Mouse (Mus musculus): ENCODE results near the gene Mrgprx1.

Gene Mrgprx1

DNA sequence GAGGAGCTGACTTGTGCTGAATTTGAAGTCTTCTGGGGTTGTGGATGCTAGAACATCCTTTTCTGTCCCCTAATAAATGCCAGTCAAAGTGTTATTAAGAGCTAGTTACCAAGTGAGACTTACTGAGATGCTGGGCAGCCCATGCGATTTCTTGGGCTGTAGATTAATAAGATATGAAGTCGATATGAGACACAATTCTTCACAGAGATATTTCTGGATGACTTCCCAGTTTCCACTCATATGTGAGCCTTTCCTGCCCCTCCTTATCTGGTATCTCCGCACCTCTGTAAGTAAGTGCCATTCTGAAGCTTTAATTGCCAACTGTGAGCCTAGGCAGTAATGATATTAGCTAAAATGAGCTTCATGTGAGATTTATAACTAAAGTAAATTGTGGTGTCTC is at the start of gene Mrgprx1:
Gene Mrgprx1, minus strand, starts transcription at position 101 of the 400 bp plus-strand sequence.
- DNase-seq: no peak

DNA sequence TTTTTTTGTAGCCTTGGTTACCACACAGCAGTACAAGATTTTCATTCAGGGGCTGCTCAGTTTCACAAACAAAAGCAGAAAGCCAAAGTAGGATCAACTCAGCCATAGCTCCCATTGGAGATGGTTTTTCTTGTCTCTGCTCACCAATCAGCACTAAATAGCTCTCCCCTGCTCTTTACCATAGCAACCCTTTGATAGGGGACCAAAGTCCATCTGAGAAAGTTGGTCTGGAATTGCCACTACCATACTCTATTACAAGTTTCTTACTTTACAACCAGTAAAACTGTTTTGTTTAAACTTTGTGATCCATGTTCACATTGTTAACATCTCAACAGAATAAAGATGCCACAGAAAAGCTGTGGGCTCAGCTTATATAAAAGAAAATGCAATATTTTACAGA is 48.1 kb upstream of the Mrgprx1 start:
- DNase-seq: no peak

DNA sequence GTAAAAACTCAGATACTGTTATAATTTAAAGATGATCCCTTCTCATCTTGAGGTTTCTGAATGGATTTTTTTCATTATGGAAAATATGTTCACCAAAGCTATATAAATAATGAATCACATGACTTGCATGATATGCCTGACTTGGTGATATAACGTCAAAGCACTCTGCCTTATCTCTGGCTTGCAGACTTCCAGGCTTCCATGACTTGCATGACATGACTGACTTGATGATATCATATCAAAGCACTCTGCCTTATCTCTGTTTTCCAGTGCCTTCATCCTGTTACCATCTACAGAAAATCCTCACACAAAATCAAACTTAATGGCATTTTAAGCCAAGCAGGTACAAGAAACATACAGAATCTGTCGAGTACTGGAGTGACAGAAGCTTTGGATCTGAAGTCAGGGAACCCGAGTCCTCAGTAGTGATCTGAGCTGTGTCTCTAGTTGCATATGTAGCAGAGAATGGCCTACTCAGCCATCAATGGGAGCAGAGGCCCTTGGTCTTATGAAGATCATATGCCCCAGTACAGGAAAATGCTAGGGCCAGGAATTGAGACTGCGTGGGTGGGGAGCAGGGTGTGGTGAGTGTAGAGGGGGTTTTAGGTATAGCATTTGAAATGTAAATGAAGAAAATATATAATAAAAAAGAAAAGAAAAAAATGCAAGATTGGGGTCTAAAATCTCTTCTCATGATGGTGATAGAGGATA is 19.2 kb upstream of the Mrgprx1 start:
- DNase-seq: no peak

- DNase-seq: no peak
These were observed 16.6 kb upstream of the Mrgprx1 start for GRCm38 (mm10) chr7:48044046-48044445.

GRCm38 (mm10) chr7:48017874-48018273 is 9.5 kb downstream of the Mrgprx1 start:
- DNase-seq: no peak

GRCm38 (mm10) chr7:47995689-47996088 is 31.7 kb downstream of the Mrgprx1 start:
- DNase-seq: no peak

- DNase-seq: no peak
These were observed 40.6 kb downstream of the Mrgprx1 start for GRCm38 (mm10) chr7:47986752-47987151.

DNA sequence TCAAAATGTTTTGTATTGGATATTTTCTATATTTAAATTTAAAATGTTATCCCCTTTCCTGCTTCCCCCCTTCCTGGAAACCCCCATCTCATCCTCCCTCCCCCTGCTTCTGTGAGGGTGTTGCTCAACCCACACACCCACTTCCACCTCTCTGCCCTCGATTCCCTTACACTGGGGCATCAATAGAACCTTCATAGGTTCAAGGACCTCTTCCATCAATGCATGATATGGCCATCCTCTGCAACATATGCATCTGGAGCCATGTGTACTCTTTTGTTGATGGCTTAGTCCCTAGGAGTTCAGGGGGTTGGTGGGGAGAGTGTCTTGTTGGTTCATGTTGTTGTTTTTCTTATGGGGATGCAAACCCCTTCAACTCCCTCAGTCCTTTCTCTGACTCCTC is 45.4 kb downstream of the Mrgprx1 start, which contains the start of gene Mrgpra4:
Gene Mrgpra4, minus strand, starts transcription at position 101 of the 400 bp plus-strand sequence.
- DNase-seq: no peak
